29 mouse cellular contexts compared by ENCODE assay signal in the genomic region with DNA sequence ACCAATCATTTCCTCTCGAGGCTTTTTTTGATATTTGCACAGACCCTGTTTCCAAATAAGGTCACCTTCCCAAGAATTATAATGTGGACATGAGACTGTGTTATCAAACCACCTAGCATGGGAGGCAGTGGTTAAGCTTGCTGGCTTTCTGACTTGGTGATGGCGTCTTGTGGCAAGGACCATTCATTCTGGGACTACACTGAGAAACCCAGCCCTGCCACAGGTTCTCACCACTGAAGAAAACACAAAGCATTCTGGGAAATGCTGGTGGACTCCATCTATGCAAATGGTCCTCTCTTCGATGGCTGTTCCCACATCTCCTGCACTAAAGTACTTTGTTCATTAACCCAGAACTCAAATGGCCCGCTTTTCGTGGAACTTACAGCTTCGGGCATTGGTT. TPM values are rescaled to one million over a fixed set of nuclear protein-coding genes. Genes with fewer than 3 reads are reported as not detected.
"Had no signal": no experiment of that assay in that cellular context is flagged by ENCODE, and none has a peak within 500 bp of the region (broad histone marks: within the 10 kb centered on the region; RNA-seq: fewer than 3 reads in every experiment).

No protein-coding gene starts in this region.

- ATAC-seq: hindbrain, embryonic 16.5 days; intestine, embryonic 16.5 days; liver, embryonic 12.5 days had no signal

- DNase-seq: gastrocnemius, adult 2 months; gastrocnemius, postnatal 10 days; gastrocnemius, postnatal 25 days; heart, postnatal 10 days; heart, postnatal 4 days; kidney, adult 11 months; kidney, adult 2 months; kidney, adult 9 months; kidney, postnatal 14 days; kidney, postnatal 36 days; layer of hippocampus, adult 9-11 months; layer of hippocampus, postnatal 36 days; left cerebral cortex, postnatal 4 days had no signal

RNA-seq across cellular contexts. Expression of a gene that starts 10.6 kb away (rescaled TPM):
- polyA plus RNA-seq: heart, embryonic 10.5 days; heart, embryonic 12.5 days; heart, embryonic 14.5 days; heart, embryonic 16.5 days; hindbrain, embryonic 10.5 days; hindbrain, embryonic 12.5 days; intestine, embryonic 14.5 days; intestine, embryonic 16.5 days; kidney, embryonic 15.5 days; large intestine, adult 2 months; limb, embryonic 11.5 days; limb, embryonic 13.5 days; limb, embryonic 15.5 days; liver, adult 2 months had no signal

RNA-seq across cellular contexts. Expression of a gene that starts 45.2 kb away (rescaled TPM):
- polyA plus RNA-seq: heart, embryonic 10.5 days; hindbrain, embryonic 10.5 days; intestine, embryonic 14.5 days; kidney, adult 2 months; limb, embryonic 11.5 days; liver, embryonic 12.5 days had no signal
